Mouse (Mus musculus) frontal cortex, postnatal 10 days (tissue): ENCODE measurements at regions not wholly inside any gene's neighbourhood (a gene's known extent, or its start where the extent isn't known, plus 50 kb on each side); places are given as distances from the start of the nearest gene placed in this dataset.

Source experiments
- DNase-seq, 2 experiments: peaks; one replicate each; pipeline ENCODE4 v3.0.0; 2022; ENCODE audit warnings: low spot score in 2 of 2, mixed read lengths in 1 of 2

DNA sequence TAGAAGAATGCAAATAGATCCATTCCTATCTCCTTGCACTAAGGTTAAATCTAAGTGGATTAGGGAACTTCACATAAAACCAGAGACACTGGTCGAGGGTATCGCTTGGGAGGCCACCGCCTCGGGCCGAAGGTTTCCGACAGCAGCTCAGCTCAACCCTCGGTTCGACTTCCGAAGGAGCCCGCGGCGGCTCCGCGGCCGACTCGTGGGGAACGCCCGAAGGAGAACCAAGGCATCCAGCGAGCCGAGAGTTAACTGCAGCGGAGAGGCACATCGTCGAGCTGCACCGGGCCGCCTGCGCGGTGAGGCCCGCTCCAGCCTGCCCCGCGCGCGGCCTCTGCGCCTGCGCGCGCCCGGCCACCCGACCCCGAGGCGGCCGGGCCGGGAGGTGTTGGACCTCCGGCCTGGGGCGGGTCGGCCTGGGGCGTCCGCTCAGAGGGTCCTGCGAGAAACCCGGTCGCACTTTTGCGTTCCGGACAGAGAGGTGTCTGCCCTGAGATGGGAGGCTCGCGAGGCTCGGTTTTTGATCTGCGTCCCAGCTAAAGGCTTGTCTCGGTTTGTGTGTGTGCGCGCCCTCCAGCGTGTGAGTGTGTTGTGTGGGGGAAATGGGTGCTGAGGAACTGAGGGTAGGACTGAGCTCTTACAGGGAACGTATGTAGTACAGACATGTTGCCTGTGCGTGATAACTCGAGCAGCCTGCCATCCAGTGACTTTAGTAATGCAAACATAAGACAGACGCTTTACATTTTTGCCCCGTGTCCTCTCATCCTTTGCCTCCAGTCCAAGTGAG lies 50.9 kb upstream of the Vmn2r9 start:
- DNase-seq: peak; percentile 3 to 18
